Mouse (Mus musculus) adipocyte (in vitro differentiated cells): ENCODE data around the gene Plekha7.

Experiments used
- DNase-seq: peaks from one replicate; pipeline ENCODE4 v3.0.0-alpha.2; 2016; ENCODE audit warnings: low spot score

The Plekha7 gene

GRCm38 (mm10) chr7:116288996-116289395, 19.2 kb downstream of the Plekha7 start:
- no peak for DNase-seq

- no peak for DNase-seq
These were observed 20.2 kb downstream of the Plekha7 start for GRCm38 (mm10) chr7:116287959-116288358.

- no peak for DNase-seq
These were observed 21.4 kb downstream of the Plekha7 start for GRCm38 (mm10) chr7:116286611-116287355.

- DNase-seq: no peak
These were observed 22.0 kb downstream of the Plekha7 start for GRCm38 (mm10) chr7:116286173-116286572.

- no peak for DNase-seq
These were observed 23.0 kb downstream of the Plekha7 start for GRCm38 (mm10) chr7:116285216-116285615.

GRCm38 (mm10) chr7:116282755-116283154, 25.4 kb downstream of the Plekha7 start:
- DNase-seq: no peak

- no peak for DNase-seq
These were observed 28.1 kb downstream of the Plekha7 start for GRCm38 (mm10) chr7:116280126-116280525.

GRCm38 (mm10) chr7:116278280-116278679, 29.9 kb downstream of the Plekha7 start:
- DNase-seq: no peak

GRCm38 (mm10) chr7:116276315-116276714, 31.9 kb downstream of the Plekha7 start:
- peak; percentile 50 for DNase-seq

- no peak for DNase-seq
These were observed 35.1 kb downstream of the Plekha7 start for GRCm38 (mm10) chr7:116273111-116273510.

GRCm38 (mm10) chr7:116269501-116269995, 38.6 kb downstream of the Plekha7 start:
- DNase-seq: no peak

- no peak for DNase-seq
These were observed 39.9 kb downstream of the Plekha7 start for GRCm38 (mm10) chr7:116268113-116268926.

- DNase-seq: no peak
These were observed 44.9 kb downstream of the Plekha7 start for GRCm38 (mm10) chr7:116263281-116263680.

- DNase-seq: no peak
These were observed 45.7 kb downstream of the Plekha7 start for GRCm38 (mm10) chr7:116262508-116262907.

- DNase-seq: no peak
These were observed 46.1 kb downstream of the Plekha7 start for GRCm38 (mm10) chr7:116262101-116262500.

GRCm38 (mm10) chr7:116260826-116261615, 47.2 kb downstream of the Plekha7 start:
- no peak for DNase-seq

- DNase-seq: no peak
These were observed 49.6 kb downstream of the Plekha7 start for GRCm38 (mm10) chr7:116258464-116259185.

GRCm38 (mm10) chr7:116257953-116258352, 50.2 kb downstream of the Plekha7 start:
- DNase-seq: no peak

GRCm38 (mm10) chr7:116255664-116256063, 52.5 kb downstream of the Plekha7 start:
- no peak for DNase-seq

- DNase-seq: no peak
These were observed 53.5 kb downstream of the Plekha7 start for GRCm38 (mm10) chr7:116254660-116255059.

GRCm38 (mm10) chr7:116252470-116252869, 55.7 kb downstream of the Plekha7 start:
- DNase-seq: no peak

- DNase-seq: no peak
These were observed 56.7 kb downstream of the Plekha7 start for GRCm38 (mm10) chr7:116251516-116251915.
